Comparison of ENCODE assay signal across 8 mouse cellular contexts in genomic region chr17:17896039-17896438, GRCm38 (mm10). TPM values are rescaled to one million over a fixed set of nuclear protein-coding genes. Genes with fewer than 3 reads are reported as not detected.
A peak's percentile ranks its signal among the peaks of the same experiment; 100 is the strongest.
DNase-seq lines count a peak whose midpoint lies in the region; ATAC-seq and TF ChIP-seq lines count a peak whose summit lies in the region.

No protein-coding gene starts in this region.

- ATAC-seq in forebrain, embryonic 15.5 days (replicated peaks): peak; percentile 58; the same call in 1 of the 2 replicates
- peak; percentile 24; the same call in 1 of the 2 replicates for ATAC-seq in lung, embryonic 14.5 days (ENCODE audit: insufficient read depth)

- 4% methylated on average over 4 of the region's 4 CpGs for WGBS in forebrain, embryonic 15.5 days
- WGBS in forebrain, embryonic 10.5 days: 12% methylated on average over 4 of the region's 4 CpGs
- WGBS in lung, embryonic 14.5 days: 2% methylated on average over 4 of the region's 4 CpGs
- 2% methylated on average over 4 of the region's 4 CpGs for WGBS in lung, adult 2 months

- no peak overlapping the region for H3K4me3 ChIP-seq in forebrain, embryonic 15.5 days
- no peak overlapping the region for H3K4me3 ChIP-seq in forebrain, embryonic 10.5 days
- H3K4me3 ChIP-seq in lung, embryonic 14.5 days (ENCODE audit: low read depth, low read length): no peak overlapping the region
- no peak overlapping the region for H3K4me3 ChIP-seq in lung, adult 2 months (replicated peaks; ENCODE audit: extremely low read depth, low read depth, low read length)

- H3K4me1 ChIP-seq in forebrain, embryonic 15.5 days: no peaks in the 10 kb centered on the region
- no peaks in the 10 kb centered on the region for H3K4me1 ChIP-seq in forebrain, embryonic 10.5 days
- no peaks in the 10 kb centered on the region for H3K4me1 ChIP-seq in lung, embryonic 14.5 days (ENCODE audit: insufficient read depth)
- H3K4me1 ChIP-seq in lung, adult 2 months (ENCODE audit: control insufficient read depth, insufficient read depth, low read length): no peaks in the 10 kb centered on the region

- DNase-seq in forebrain, embryonic 10.5 days (ENCODE audit: extremely low spot score, low spot score): no peak
- DNase-seq in lung, embryonic 14.5 days: peak; percentile 87
- DNase-seq in lung, adult 2 months: no peak
- peak; percentile 55 for DNase-seq in R1 (ENCODE audit: low read depth, low spot score)
- peak; percentile 78 for DNase-seq in embryo, embryonic 11 days
- DNase-seq in left cerebral cortex, postnatal 14 days (ENCODE audit: low spot score in 2 of 2): peak; percentile 56 to 63
- peak; percentile 67 for DNase-seq in splenic B cell, adult 2 months (ENCODE audit: low read depth, low spot score)

- H3K27ac ChIP-seq in forebrain, embryonic 15.5 days (replicated peaks): no peak overlapping the region
- H3K27ac ChIP-seq in forebrain, embryonic 10.5 days: no peak overlapping the region
- no peak overlapping the region for H3K27ac ChIP-seq in lung, embryonic 14.5 days (ENCODE audit: low read depth)

- H3K9ac ChIP-seq in forebrain, embryonic 15.5 days (replicated peaks): no peak overlapping the region
- no peak overlapping the region for H3K9ac ChIP-seq in lung, embryonic 14.5 days

- no peak overlapping the region for H3K4me2 ChIP-seq in forebrain, embryonic 15.5 days (replicated peaks)
- no peak overlapping the region for H3K4me2 ChIP-seq in lung, embryonic 14.5 days

- no peaks in the 10 kb centered on the region for H3K27me3 ChIP-seq in forebrain, embryonic 15.5 days
- H3K27me3 ChIP-seq in forebrain, embryonic 10.5 days (ENCODE audit: poor library complexity, severe bottlenecking): no peaks in the 10 kb centered on the region
- H3K27me3 ChIP-seq in lung, embryonic 14.5 days (ENCODE audit: insufficient read depth, low read length): no peaks in the 10 kb centered on the region
- no peaks in the 10 kb centered on the region for H3K27me3 ChIP-seq in splenic B cell, adult 2 months (ENCODE audit: control insufficient read depth, insufficient read depth, low read length, poor library complexity, severe bottlenecking)

- no peak for TF ChIP-seq POLR2A in lung, adult 2 months (IDR thresholded peaks at IDR 0.05; ENCODE audit: borderline replicate concordance, extremely low read depth, low read depth, low read length)

- no peaks in the 10 kb centered on the region for H3K9me3 ChIP-seq in forebrain, embryonic 15.5 days
- no peaks in the 10 kb centered on the region for H3K9me3 ChIP-seq in forebrain, embryonic 10.5 days
- no peaks in the 10 kb centered on the region for H3K9me3 ChIP-seq in lung, embryonic 14.5 days (ENCODE audit: low read depth, low read length)

- intact Hi-C loops in left cerebral cortex, postnatal 14 days (cut with DNase I): no loop called here

- TF ChIP-seq CTCF in lung, embryonic 14.5 days (IDR thresholded peaks at IDR 0.05; ENCODE audit: low read depth): peak; percentile 72
- no peak; the same call in 1 of the 2 replicates for TF ChIP-seq CTCF in lung, adult 2 months (IDR thresholded peaks at IDR 0.05; ENCODE audit: insufficient read depth, low read length)

- H3K36me3 ChIP-seq in forebrain, embryonic 15.5 days: no peaks in the 10 kb centered on the region
- no peaks in the 10 kb centered on the region for H3K36me3 ChIP-seq in forebrain, embryonic 10.5 days (replicated peaks)
- no peaks in the 10 kb centered on the region for H3K36me3 ChIP-seq in lung, embryonic 14.5 days (ENCODE audit: insufficient read depth)
- no peaks in the 10 kb centered on the region for H3K36me3 ChIP-seq in splenic B cell, adult 2 months (ENCODE audit: control insufficient read depth, insufficient read depth, low read length, poor library complexity, severe bottlenecking)

RNA-seq across cellular contexts. Expression of gene Fpr3, which starts 8.4 kb away (rescaled TPM):
- not detected in 2 replicates for polyA plus RNA-seq in forebrain, embryonic 15.5 days (2015; fragmentation: Nextera tagmentation; extraction: Ambion mirVana)
- polyA plus RNA-seq in forebrain, embryonic 10.5 days (2016; fragmentation: Nextera tagmentation; extraction: Ambion mirVana): not detected in 2 replicates
- polyA plus RNA-seq in lung, embryonic 14.5 days (2014; fragmentation: Nextera tagmentation; extraction: Ambion mirVana): not detected in 2 replicates
- not detected in 2 replicates for polyA plus RNA-seq in lung, adult 2 months (2012; rRNA removed)
- total RNA-seq in left cerebral cortex, postnatal 14 days (2021): not detected

RNA-seq across cellular contexts. Expression of gene Fpr2, which starts 8.4 kb away (rescaled TPM):
- not detected in 2 replicates for polyA plus RNA-seq in forebrain, embryonic 15.5 days (2015; fragmentation: Nextera tagmentation; extraction: Ambion mirVana)
- not detected in 2 replicates for polyA plus RNA-seq in forebrain, embryonic 10.5 days (2016; fragmentation: Nextera tagmentation; extraction: Ambion mirVana)
- 0.17 and 1.1 TPM in 2 replicates for polyA plus RNA-seq in lung, embryonic 14.5 days (2014; fragmentation: Nextera tagmentation; extraction: Ambion mirVana)
- polyA plus RNA-seq in lung, adult 2 months (2012; rRNA removed): 5.4 and 10.9 TPM in 2 replicates
- not detected for total RNA-seq in left cerebral cortex, postnatal 14 days (2021)

RNA-seq across cellular contexts. Expression of gene Fpr1, which starts 12.3 kb away (rescaled TPM):
- polyA plus RNA-seq in forebrain, embryonic 15.5 days (2015; fragmentation: Nextera tagmentation; extraction: Ambion mirVana): not detected in 2 replicates
- polyA plus RNA-seq in forebrain, embryonic 10.5 days (2016; fragmentation: Nextera tagmentation; extraction: Ambion mirVana): not detected in 2 replicates
- 0.13 and 0.46 TPM in 2 replicates for polyA plus RNA-seq in lung, embryonic 14.5 days (2014; fragmentation: Nextera tagmentation; extraction: Ambion mirVana)
- 15.1 and 19.0 TPM in 2 replicates for polyA plus RNA-seq in lung, adult 2 months (2012; rRNA removed)
- not detected for total RNA-seq in left cerebral cortex, postnatal 14 days (2021)

RNA-seq across cellular contexts. Expression of gene Has1, which starts 41.0 kb away (rescaled TPM):
- polyA plus RNA-seq in forebrain, embryonic 15.5 days (2015; fragmentation: Nextera tagmentation; extraction: Ambion mirVana): 0.64 and 0.71 TPM in 2 replicates
- 1.00 and 1.4 TPM in 2 replicates for polyA plus RNA-seq in forebrain, embryonic 10.5 days (2016; fragmentation: Nextera tagmentation; extraction: Ambion mirVana)
- 2.1 and 2.2 TPM in 2 replicates for polyA plus RNA-seq in lung, embryonic 14.5 days (2014; fragmentation: Nextera tagmentation; extraction: Ambion mirVana)
- 1.9 and 3.8 TPM in 2 replicates for polyA plus RNA-seq in lung, adult 2 months (2012; rRNA removed)
- total RNA-seq in left cerebral cortex, postnatal 14 days (2021): under 1 TPM; 0.26 to 0.32 TPM

Comparison
In these comparisons a context has a peak if more than half of its experiments do, and no peak if none do; other contexts are left out.
1. DNase-seq: peak in lung, embryonic 14.5 days (single experiment), R1 (single experiment), embryo, embryonic 11 days (single experiment), left cerebral cortex, postnatal 14 days (2 of 2) and splenic B cell, adult 2 months (single experiment); none in forebrain, embryonic 10.5 days (single experiment) and lung, adult 2 months (single experiment).
2. RNA of gene Fpr1, which starts 12.3 kb away (polyA plus RNA-seq): 15.1 to 19.0 TPM in lung, adult 2 months; 0.13 to 0.46 TPM in lung, embryonic 14.5 days, not detected in forebrain, embryonic 10.5 days and not detected in forebrain, embryonic 15.5 days; every median in the first group is over 10 times any median in the second.